Mouse (Mus musculus) brain, embryonic 14.5 days (tissue): ENCODE data around the gene Gm3045.

Experiments
- CTCF ChIP-seq: fragments of 200-500 bp; IDR thresholded peaks from 2 replicates; pipeline ENCODE4 v1.5.1; 2012; ENCODE audit warnings: inconsistent platforms, mild to moderate bottlenecking, moderate library complexity, borderline replicate concordance; ENCODE audit not compliant: insufficient read depth, insufficient read length; ENCODE audit errors: extremely low read depth
- POLR2A ChIP-seq: fragments of 200-500 bp; IDR thresholded peaks from 2 replicates; pipeline ENCODE4 v1.6.1; 2012; ENCODE audit warnings: mild to moderate bottlenecking, inconsistent platforms, borderline replicate concordance; ENCODE audit not compliant: poor library complexity, insufficient read depth, insufficient read length, severe bottlenecking; ENCODE audit errors: extremely low read depth

- TF ChIP-seq CTCF, result no peak
- TF ChIP-seq POLR2A, result no peak
Measured at GRCm38 (mm10) chr13:56412286-56412873, 14.0 kb upstream of the Gm3045 start.
